ENCODE assay signal across 46 mouse cellular contexts in the genomic region with DNA sequence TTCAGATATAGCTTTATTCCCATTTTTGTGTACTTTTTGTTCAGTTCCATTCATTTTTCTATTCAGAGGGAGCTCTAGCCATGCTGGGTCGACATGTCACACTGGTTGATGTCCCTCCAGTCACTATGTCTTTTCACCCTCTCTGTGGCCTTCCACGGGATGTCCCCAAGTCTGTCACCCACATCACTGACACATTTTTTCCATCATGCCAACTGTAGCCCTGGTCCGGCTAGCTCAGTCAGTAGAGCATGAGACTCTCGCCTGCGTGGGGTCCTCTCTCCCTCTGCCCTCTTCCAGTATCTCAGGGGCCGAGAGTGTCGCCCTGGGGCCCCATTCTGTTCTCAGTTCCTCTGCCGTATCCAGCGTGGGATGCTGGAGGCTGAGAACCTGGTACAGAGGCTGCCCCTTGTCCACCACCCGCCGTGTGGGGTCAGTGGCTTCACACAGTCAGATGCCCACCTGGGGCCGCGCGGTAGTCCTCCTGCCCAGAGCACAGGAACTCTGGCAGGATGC. TPM values are rescaled to one million over a fixed set of nuclear protein-coding genes. Genes with fewer than 3 reads are reported as not detected.
"Had no signal": no experiment of that assay in that cellular context is flagged by ENCODE, and none has a peak within 500 bp of the region (broad histone marks: within the 10 kb centered on the region; RNA-seq: fewer than 3 reads in every experiment).

No protein-coding gene starts in this region.

- H3K4me2 ChIP-seq: heart, embryonic 11.5 days; heart, embryonic 12.5 days; heart, embryonic 13.5 days; heart, embryonic 15.5 days; hindbrain, embryonic 12.5 days; hindbrain, embryonic 13.5 days; hindbrain, embryonic 14.5 days; hindbrain, embryonic 15.5 days; intestine, embryonic 15.5 days; kidney, embryonic 15.5 days had no signal

- DNase-seq: heart, postnatal 10 days; heart, postnatal 14 days; heart, postnatal 36 days; kidney, adult 11 months; kidney, adult 18-20 months; kidney, adult 2 months; kidney, adult 8-10 months; kidney, adult 9 months; kidney, postnatal 10 days; kidney, postnatal 14 days; kidney, postnatal 25 days; kidney, postnatal 36 days; kidney, postnatal 4 days; layer of hippocampus, adult 9-11 months; layer of hippocampus, postnatal 36 days had no signal

- H3K27ac ChIP-seq: heart, embryonic 10.5 days; heart, embryonic 13.5 days; heart, embryonic 15.5 days; hindbrain, embryonic 10.5 days; hindbrain, embryonic 12.5 days; hindbrain, embryonic 13.5 days; hindbrain, embryonic 14.5 days; hindbrain, embryonic 15.5 days; hindbrain, postnatal 0 days; intestine, embryonic 15.5 days; kidney, embryonic 15.5 days; kidney, postnatal 0 days; layer of hippocampus, adult 2 months had no signal

- H3K4me3 ChIP-seq: heart, embryonic 10.5 days; heart, embryonic 12.5 days; heart, embryonic 13.5 days; heart, embryonic 15.5 days; hindbrain, embryonic 10.5 days; hindbrain, embryonic 12.5 days; hindbrain, embryonic 13.5 days; hindbrain, embryonic 15.5 days; intestine, embryonic 15.5 days; kidney, embryonic 15.5 days; layer of hippocampus, adult 2 months had no signal

- H3K36me3 ChIP-seq: heart, embryonic 10.5 days; heart, embryonic 12.5 days; heart, embryonic 13.5 days; heart, embryonic 15.5 days; hindbrain, embryonic 10.5 days; hindbrain, embryonic 12.5 days; hindbrain, embryonic 13.5 days; hindbrain, embryonic 15.5 days; intestine, embryonic 15.5 days; kidney, embryonic 15.5 days had no signal

- H3K4me1 ChIP-seq: hindbrain, embryonic 12.5 days; hindbrain, embryonic 13.5 days; hindbrain, embryonic 15.5 days; intestine, embryonic 15.5 days had no signal

- H3K9ac ChIP-seq: heart, embryonic 12.5 days; heart, embryonic 13.5 days; heart, embryonic 15.5 days; hindbrain, embryonic 12.5 days; hindbrain, embryonic 13.5 days; hindbrain, embryonic 14.5 days; hindbrain, embryonic 15.5 days; intestine, embryonic 15.5 days; kidney, embryonic 15.5 days had no signal

- H3K27me3 ChIP-seq: heart, embryonic 12.5 days; heart, embryonic 13.5 days; heart, embryonic 15.5 days; hindbrain, embryonic 12.5 days; hindbrain, embryonic 13.5 days; hindbrain, embryonic 15.5 days; intestine, embryonic 15.5 days; kidney, embryonic 15.5 days had no signal

- H3K9me3 ChIP-seq: heart, embryonic 10.5 days; heart, embryonic 13.5 days; heart, embryonic 15.5 days; hindbrain, embryonic 10.5 days; hindbrain, embryonic 12.5 days; hindbrain, embryonic 13.5 days; hindbrain, embryonic 15.5 days; intestine, embryonic 15.5 days; kidney, embryonic 15.5 days had no signal

RNA-seq across cellular contexts. Expression of a gene that starts 5.2 kb away (rescaled TPM):
- total RNA-seq: heart, postnatal 10 days; heart, postnatal 14 days; heart, postnatal 25 days; heart, postnatal 36 days; hematopoietic stem cell, adult 5-6 weeks; hindbrain, postnatal 0 days; layer of hippocampus, adult 18-20 months; layer of hippocampus, adult 2 months; layer of hippocampus, adult 8-10 months; layer of hippocampus, postnatal 10 days; layer of hippocampus, postnatal 14 days; layer of hippocampus, postnatal 25 days; layer of hippocampus, postnatal 36 days; left cerebral cortex, adult 18-20 months had no signal
- polyA plus RNA-seq: heart, embryonic 10.5 days; heart, embryonic 16.5 days; hindbrain, embryonic 11.5 days; hindbrain, embryonic 12.5 days; hindbrain, embryonic 13.5 days; hindbrain, embryonic 14.5 days; hindbrain, embryonic 15.5 days; hindbrain, embryonic 16.5 days; hindbrain, postnatal 0 days; inflammation-experienced regulatory T-cells, adult 6 months; intestine, embryonic 15.5 days; intestine, embryonic 16.5 days; intestine, postnatal 0 days; kidney, embryonic 14.5 days; kidney, postnatal 0 days; large intestine, adult 2 months had no signal

RNA-seq across cellular contexts. Expression of a gene that starts 34.4 kb away (rescaled TPM):
- total RNA-seq: heart, postnatal 10 days; heart, postnatal 14 days; heart, postnatal 25 days; hematopoietic stem cell, adult 5-6 weeks; layer of hippocampus, postnatal 10 days had no signal
- polyA plus RNA-seq: heart, embryonic 13.5 days; intestine, postnatal 0 days; kidney, embryonic 14.5 days had no signal
